Mouse (Mus musculus) embryonic facial prominence, embryonic 12.5 days (tissue): Measurements from ENCODE around the gene Gab1. TPM values are rescaled to one million over a fixed set of nuclear protein-coding genes. Genes with fewer than 3 reads are reported as not detected.
"Not testable (repeated sequence)": the region's sequence is repeated elsewhere in the genome, so short reads cannot be mapped to it uniquely, and the experiment has no call there.

Source experiments
- ATAC-seq: fragments of 200-750 bp; cut with Nextera tagmentation; 2 replicates; pipeline ENCODE4 v1.8.0; 2017; ENCODE audit not compliant: insufficient number of reproducible peaks, insufficient read depth, low FRiP score, low TSS enrichment
- H3K27ac ChIP-seq: fragments of 300-500 bp; sonication (generic); 2 replicates; pipeline ENCODE4 v1.5.1; 2016; ENCODE audit warnings: mild to moderate bottlenecking
- H3K27me3 ChIP-seq: fragments of 300-500 bp; sonication (generic); 2 replicates; pipeline ENCODE4 v1.6.1; 2016; ENCODE audit warnings: mild to moderate bottlenecking, moderate library complexity
- H3K36me3 ChIP-seq: fragments of 300-500 bp; sonication (generic); 2 replicates; pipeline ENCODE4 v1.6.1; 2016; ENCODE audit warnings: mild to moderate bottlenecking
- H3K4me1 ChIP-seq: fragments of 300-500 bp; sonication (generic); 2 replicates; pipeline ENCODE4 v1.6.1; 2016
- H3K4me2 ChIP-seq: fragments of 300-500 bp; sonication (generic); replicated peaks from 2 replicates; pipeline ENCODE4 v1.6.1; 2016; ENCODE audit warnings: mild to moderate bottlenecking, moderate library complexity
- H3K4me3 ChIP-seq: fragments of 300-500 bp; sonication (generic); 2 replicates; pipeline ENCODE4 v1.5.1; 2016; ENCODE audit warnings: mild to moderate bottlenecking
- H3K9ac ChIP-seq: fragments of 300-500 bp; sonication (generic); 2 replicates; pipeline ENCODE4 v1.6.1; 2016; ENCODE audit warnings: mild to moderate bottlenecking, moderate library complexity
- H3K9me3 ChIP-seq: fragments of 300-500 bp; sonication (generic); 2 replicates; pipeline ENCODE4 v1.6.1; 2016; ENCODE audit warnings: mild to moderate bottlenecking, moderate library complexity
- WGBS: fragments of 180-500 bp; shearing (Covaris S2); methylation state at CpG from one replicate; pipeline ENCODE4 v1.1.7; 2016; 5-methylcytosine and 5-hydroxymethylcytosine counted together
- polyA plus RNA-seq: library from polyadenylated mRNA; unstranded; fragments of >200 nt; fragmentation: Nextera tagmentation; extraction: Ambion mirVana; gene quantifications from 2 replicates; pipeline ENCODE4 v1.2.1, GENCODE M21; 2016

Gab1 gene
- polyA plus RNA-seq, 1 experiment from 2014 or later: 26.9 TPM

GRCm38 (mm10) chr8:80772732-80773460 is 107.4 kb downstream of the Gab1 start:
- Histone ChIP-seq H3K9me3 (no peaks in the 10 kb centered on the region), H3K27me3 (no peaks in the 10 kb centered on the region), H3K9ac (no peak overlapping the region), H3K4me3 (no peak overlapping the region), H3K36me3 (peaks cover 53% of the 10 kb centered on the region), H3K4me2 (no peak overlapping the region), H3K27ac (no peak overlapping the region), H3K4me1 (no peaks in the 10 kb centered on the region)
- ATAC-seq: no peak
- 86% methylated on average over 4 of the region's 4 CpGs for WGBS

- Histone ChIP-seq H3K36me3 (peaks cover 49% of the 10 kb centered on the region), H3K27ac (no peak overlapping the region), H3K27me3 (no peaks in the 10 kb centered on the region), H3K4me1 (no peaks in the 10 kb centered on the region), H3K9me3 (no peaks in the 10 kb centered on the region), H3K9ac (no peak overlapping the region), H3K4me3 (no peak overlapping the region), H3K4me2 (no peak overlapping the region)
- ATAC-seq: no peak
- 94% methylated on average over 6 of the region's 6 CpGs for WGBS
These were observed 111.9 kb downstream of the Gab1 start for GRCm38 (mm10) chr8:80768451-80768850.

DNA sequence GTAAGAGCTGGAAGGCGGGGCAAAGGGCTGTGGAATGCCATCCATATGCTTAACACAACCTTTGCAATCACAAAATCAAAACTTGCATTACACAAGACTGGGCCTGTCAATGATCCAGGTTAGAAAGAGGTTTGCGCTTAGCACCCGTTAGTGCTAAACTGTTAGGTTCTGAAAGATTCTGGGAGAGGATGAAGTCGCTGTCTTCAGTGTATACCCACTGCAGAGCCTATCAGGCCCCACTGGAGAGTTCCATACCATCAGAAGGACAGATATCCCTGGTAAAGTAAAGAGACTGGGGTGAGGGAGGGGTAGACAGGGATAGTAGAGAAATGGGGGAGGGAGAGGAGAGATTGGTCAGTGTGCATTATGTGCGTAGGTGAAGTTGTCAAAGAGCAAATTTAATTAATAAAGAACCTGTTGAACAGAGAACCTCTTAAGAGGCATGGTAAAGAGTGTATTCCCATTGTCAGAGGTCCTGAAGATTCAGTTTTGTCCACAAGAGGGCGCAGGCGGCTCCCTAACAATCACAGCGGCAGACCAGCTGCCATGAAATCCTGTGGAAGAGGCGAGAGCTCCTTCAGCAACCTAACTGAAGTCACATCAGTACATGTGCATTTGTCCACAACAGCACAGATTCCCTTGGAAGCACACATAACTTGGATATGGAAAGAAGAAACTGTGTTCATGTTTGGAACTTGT is 127.2 kb downstream of the Gab1 start:
- peak; percentile 67; the same call in 1 of the 2 replicates for ATAC-seq
- WGBS: 29% methylated on average over 9 of the region's 9 CpGs

DNA sequence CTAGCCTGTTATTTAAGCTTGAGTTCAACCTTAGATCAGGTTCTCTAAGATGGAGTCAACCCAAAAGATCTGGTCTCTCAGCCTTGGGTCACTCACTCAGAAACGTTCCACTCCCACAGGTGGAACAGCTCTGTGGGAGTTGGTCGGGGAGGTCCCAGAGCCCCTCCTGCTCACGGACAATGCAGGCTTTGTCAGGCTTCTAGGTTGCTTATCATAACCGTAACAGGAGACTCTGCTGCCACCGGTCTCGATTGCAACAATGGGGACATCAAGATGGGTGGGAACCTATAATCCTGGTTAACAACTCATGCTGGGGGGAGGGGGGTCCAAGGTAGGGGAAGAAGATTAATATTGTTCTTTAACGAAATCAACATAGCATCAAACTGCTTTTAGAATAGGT is 127.9 kb downstream of the Gab1 start:
- Histone ChIP-seq H3K4me2 (no peak overlapping the region), H3K4me1 (no peaks in the 10 kb centered on the region), H3K4me3 (no peak overlapping the region), H3K9ac (no peak overlapping the region), H3K36me3 (no peaks in the 10 kb centered on the region), H3K9me3 (no peaks in the 10 kb centered on the region), H3K27ac (no peak overlapping the region), H3K27me3 (no peaks in the 10 kb centered on the region)
- ATAC-seq: no peak
- WGBS: 47% methylated on average over 7 of the region's 7 CpGs

More for the DNA sequence above, 127.2 kb downstream of the Gab1 start:
- Histone ChIP-seq H3K9me3 (no peaks in the 10 kb centered on the region), H3K27ac (no peak overlapping the region), H3K27me3 (no peaks in the 10 kb centered on the region), H3K4me1 (no peaks in the 10 kb centered on the region), H3K9ac (no peak overlapping the region), H3K4me3 (no peak overlapping the region), H3K36me3 (no peaks in the 10 kb centered on the region), H3K4me2 (no peak overlapping the region)

- H3K27me3 ChIP-seq: no peaks in the 10 kb centered on the region
- no peak for ATAC-seq
- no peaks in the 10 kb centered on the region for H3K4me1 ChIP-seq
- H3K9ac ChIP-seq: no peak overlapping the region
- H3K4me2 ChIP-seq: no peak overlapping the region
- no peak overlapping the region for H3K4me3 ChIP-seq
- no peak overlapping the region for H3K27ac ChIP-seq
- H3K36me3 ChIP-seq: no peaks in the 10 kb centered on the region
- no peaks in the 10 kb centered on the region for H3K9me3 ChIP-seq
- 92% methylated on average over 4 of the region's 4 CpGs for WGBS
These were observed 131.2 kb downstream of the Gab1 start for GRCm38 (mm10) chr8:80749091-80749490.

- 15% methylated on average over 14 of the region's 14 CpGs for WGBS
- Histone ChIP-seq H3K36me3 (peaks cover 7% of the 10 kb centered on the region), H3K9ac (peak overlapping the region; percentile 65), H3K9me3 (no peaks in the 10 kb centered on the region), H3K4me1 (peaks cover 7% of the 10 kb centered on the region), H3K27me3 (no peaks in the 10 kb centered on the region), H3K4me3 (peak overlapping the region; percentile 75), H3K4me2 (peak overlapping the region; percentile 53), H3K27ac (peak overlapping the region; percentile 93)
- 0 out of 2 replicates have a peak, but pooled peaks have one; percentile 10 for ATAC-seq
These were observed 140.4 kb downstream of the Gab1 start for GRCm38 (mm10) chr8:80739932-80740331.

DNA sequence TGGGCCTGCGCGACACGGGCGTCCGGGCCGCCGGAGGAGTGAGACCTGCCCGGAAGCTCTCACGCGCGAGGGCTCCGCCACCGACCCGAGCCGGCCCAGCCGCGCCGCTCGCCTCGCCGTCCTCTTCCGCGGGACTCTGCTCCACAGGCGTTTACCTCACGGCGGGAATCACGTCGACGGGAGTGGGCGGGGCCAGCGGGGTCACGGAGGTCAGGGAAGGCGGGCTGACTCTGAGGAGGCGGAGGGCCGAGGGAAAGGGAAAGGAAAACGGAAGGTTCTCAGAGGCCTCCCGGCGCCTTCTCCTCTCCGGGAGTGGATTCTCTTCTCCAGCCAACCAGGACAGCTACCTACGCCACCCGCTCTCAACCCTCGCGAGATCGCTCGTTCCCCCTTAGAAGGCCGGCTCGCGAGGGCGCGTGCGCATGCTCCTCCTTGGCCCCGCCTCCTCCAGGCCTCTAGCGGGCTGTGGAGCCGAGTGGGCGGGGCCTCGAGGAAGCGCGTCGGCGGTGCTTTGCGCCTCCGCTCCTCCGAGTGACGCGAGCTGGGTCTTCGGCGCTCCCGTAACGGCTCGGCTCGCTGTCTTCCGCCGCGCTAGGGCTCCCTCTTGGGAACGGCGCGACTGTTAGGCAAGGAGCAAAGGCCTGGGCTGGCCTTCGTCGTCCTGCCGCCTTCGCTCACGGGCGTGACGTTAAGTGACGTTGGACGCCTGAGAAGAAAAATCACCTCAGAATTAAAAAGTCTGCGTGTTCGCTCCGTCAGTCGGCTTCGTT is 141.0 kb downstream of the Gab1 start, which contains the start of gene Smarca5:
TSS of gene Smarca5 (minus strand) at position 343 of the 770 bp plus-strand sequence.
- Histone ChIP-seq H3K4me2 (peak within 1 kb of the TSS; percentile 89), H3K36me3 (peaks cover 13% of the 10 kb centered on the region), H3K4me3 (peak within 1 kb of the TSS; percentile 75), H3K27ac (peak within 1 kb of the TSS; percentile 99), H3K9ac (peak within 1 kb of the TSS; percentile 92)
- not testable (repeated sequence) for H3K4me1 ChIP-seq, H3K9me3 ChIP-seq, H3K27me3 ChIP-seq
- ATAC-seq: peak; percentile 96
- under 1% methylated on average over 88 of the region's 91 CpGs for WGBS

DNA sequence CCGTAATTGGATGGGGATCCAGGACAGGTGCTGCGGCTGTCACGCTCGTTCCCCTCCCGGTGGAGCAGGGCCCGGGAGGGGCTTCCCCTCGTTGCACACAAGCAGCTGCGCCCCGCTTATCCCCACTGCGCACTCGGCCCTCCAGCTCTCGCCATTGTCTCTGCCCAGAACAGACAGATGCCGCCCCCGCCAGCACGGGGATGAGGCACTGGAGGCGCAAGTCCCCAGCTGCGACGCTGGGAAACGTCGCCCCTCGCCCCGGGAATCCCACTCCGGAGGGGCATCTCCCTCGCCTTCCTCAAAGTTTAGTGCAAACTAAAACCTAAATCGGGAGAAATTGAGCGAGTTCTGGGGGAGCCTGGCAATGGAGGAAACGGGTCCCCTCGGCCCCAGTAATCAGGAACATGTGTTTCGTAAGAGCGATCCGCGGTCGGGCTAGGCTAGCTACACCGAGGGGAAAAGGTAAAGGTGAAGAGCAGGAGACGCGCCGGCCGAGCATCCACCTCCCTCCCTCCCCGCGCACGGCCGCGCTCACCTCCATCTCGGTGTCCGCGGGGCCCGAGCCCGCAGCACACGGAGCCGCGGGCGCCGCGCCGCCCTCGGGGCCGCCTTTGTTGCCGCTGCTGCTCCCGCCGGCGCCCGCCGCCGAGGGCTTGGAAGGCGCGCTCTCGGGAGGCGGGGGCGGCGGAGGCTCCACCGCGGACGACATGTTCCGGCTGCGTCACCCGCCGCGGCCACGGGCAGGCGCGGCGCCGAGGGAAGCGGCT is 141.7 kb downstream of the Gab1 start:
- no peaks in the 10 kb centered on the region for H3K9me3 ChIP-seq
- peak; percentile 23; the same call in 1 of the 2 replicates for ATAC-seq

DNA sequence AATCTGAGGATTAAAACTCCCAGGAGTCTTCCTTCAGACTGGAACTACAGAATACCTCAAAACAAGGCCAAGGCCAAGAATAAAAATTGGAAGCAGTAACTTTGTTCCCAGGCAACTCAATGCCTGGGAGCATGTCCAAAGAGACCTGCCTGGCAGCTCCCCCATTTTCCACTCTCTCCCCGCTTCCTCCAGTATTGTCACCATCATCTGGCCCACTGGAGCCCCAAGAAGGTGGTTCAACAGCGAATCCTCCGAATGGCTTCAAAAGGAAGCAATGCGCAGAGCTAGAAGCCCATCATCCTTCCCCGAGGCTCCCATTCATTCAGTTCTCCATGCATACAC is 142.3 kb downstream of the Gab1 start:
- H3K9ac ChIP-seq: peak overlapping the region; percentile 92
- H3K36me3 ChIP-seq: peaks cover 20% of the 10 kb centered on the region
- peak overlapping the region; percentile 75 for H3K4me3 ChIP-seq
- ATAC-seq: no peak
- peaks cover 7% of the 10 kb centered on the region for H3K4me1 ChIP-seq
- 1% methylated on average over 5 of the region's 5 CpGs for WGBS
- H3K27ac ChIP-seq: peak overlapping the region; percentile 99
- H3K27me3 ChIP-seq: no peaks in the 10 kb centered on the region
- H3K4me2 ChIP-seq: peak overlapping the region; percentile 89
- no peaks in the 10 kb centered on the region for H3K9me3 ChIP-seq

More for the DNA sequence above, 141.7 kb downstream of the Gab1 start:
- Histone ChIP-seq H3K27ac (peak overlapping the region; percentile 99), H3K36me3 (peaks cover 18% of the 10 kb centered on the region), H3K4me2 (peak overlapping the region; percentile 89), H3K9ac (peak overlapping the region; percentile 92), H3K4me1 (peaks cover 7% of the 10 kb centered on the region), H3K27me3 (no peaks in the 10 kb centered on the region), H3K4me3 (peak overlapping the region; percentile 75)
- WGBS: under 1% methylated on average over 81 of the region's 84 CpGs

- Histone ChIP-seq H3K4me1 (peaks cover 3% of the 10 kb centered on the region), H3K36me3 (peaks cover 48% of the 10 kb centered on the region), H3K4me2 (no peak overlapping the region), H3K27me3 (no peaks in the 10 kb centered on the region), H3K9me3 (no peaks in the 10 kb centered on the region), H3K27ac (no peak overlapping the region), H3K4me3 (no peak overlapping the region), H3K9ac (no peak overlapping the region)
- no peak for ATAC-seq
These were observed 148.0 kb downstream of the Gab1 start for GRCm38 (mm10) chr8:80732326-80732725.

- no peak for ATAC-seq
- Histone ChIP-seq H3K9me3 (no peaks in the 10 kb centered on the region), H3K27me3 (no peaks in the 10 kb centered on the region), H3K9ac (no peak overlapping the region), H3K4me1 (no peaks in the 10 kb centered on the region), H3K4me3 (no peak overlapping the region), H3K36me3 (peaks cover 53% of the 10 kb centered on the region), H3K27ac (no peak overlapping the region), H3K4me2 (no peak overlapping the region)
- 92% methylated on average over 1 of the region's 1 CpGs for WGBS
These were observed 165.9 kb downstream of the Gab1 start for GRCm38 (mm10) chr8:80714461-80714860.
